Mouse (Mus musculus): ENCODE measurements around the gene Olfr772.
"Not testable (repeated sequence)": the region's sequence is repeated elsewhere in the genome, so short reads cannot be mapped to it uniquely, and the experiment has no call there.

Gene Olfr772

GRCm38 (mm10) chr10:129177821-129178220, at the start of gene Olfr772:
Olfr772 (minus strand) TSS chr10:129177921.
- DNase-seq (ENCODE audit: low spot score in 2 of 2), result not testable (repeated sequence)

- DNase-seq (ENCODE audit: low spot score in 2 of 2), result not testable (repeated sequence)
These were observed 9.6 kb upstream of the Olfr772 start, which contains the start of gene Olfr773 for GRCm38 (mm10) chr10:129187319-129187718. Olfr773 (minus strand) TSS chr10:129187419.

- no peak for DNase-seq (ENCODE audit: low spot score in 2 of 2)
These were observed 13.1 kb downstream of the Olfr772 start, which contains the start of gene Olfr771 for GRCm38 (mm10) chr10:129164651-129165050. Olfr771 (minus strand) TSS chr10:129164751.

- DNase-seq (ENCODE audit: low spot score in 2 of 2), result no peak
These were observed 38.8 kb downstream of the Olfr772 start, which contains the start of gene Olfr770 for GRCm38 (mm10) chr10:129138898-129139297. Olfr770 (minus strand) TSS chr10:129138998.

All from right cerebral cortex, postnatal 36 days (tissue).